Mouse (Mus musculus) bone marrow, adult 2 months (tissue): ENCODE measurements around the gene Ifit1.

Experiments used
- CTCF ChIP-seq: fragments of 200-500 bp; IDR thresholded peaks from 2 replicates; pipeline ENCODE4 v1.5.1; 2011; ENCODE audit warnings: low read length, control low read depth; ENCODE audit not compliant: control insufficient read depth, insufficient read depth
- POLR2A ChIP-seq: fragments of 200-500 bp; IDR thresholded peaks from 2 replicates; pipeline ENCODE4 v1.6.1; 2011; ENCODE audit warnings: low read depth, mild to moderate bottlenecking, control low read depth, low read length, borderline replicate concordance; ENCODE audit not compliant: control insufficient read depth

GRCm38 (mm10) chr19:34666127-34666526, 25.5 kb downstream of the Ifit1 start:
- TF ChIP-seq POLR2A (no peak), CTCF (peak; percentile 86)
